Mouse (Mus musculus) myocyte (in vitro differentiated cells): ENCODE results near the gene Pxmp4. TPM values are rescaled to one million over a fixed set of nuclear protein-coding genes. Genes with fewer than 3 reads are reported as not detected.

Experiments
- H3K27me3 ChIP-seq: one replicate; pipeline ENCODE4 v1.6.1; 2011; ENCODE audit not compliant: control insufficient read depth, insufficient read depth, insufficient read length
- H3K36me3 ChIP-seq: one replicate; pipeline ENCODE4 v1.6.1; 2011; ENCODE audit not compliant: control insufficient read depth, insufficient read depth
- H3K4me2 ChIP-seq: one replicate; pipeline ENCODE4 v1.6.1; 2011; ENCODE audit warnings: low read depth, control low read depth
- H3K4me3 ChIP-seq: one replicate; pipeline ENCODE4 v1.5.1; 2011; ENCODE audit warnings: mild to moderate bottlenecking, control low read depth, moderate library complexity
- H3K79me2 ChIP-seq: one replicate; pipeline ENCODE4 v1.6.1; 2011; ENCODE audit not compliant: control insufficient read depth, insufficient read depth
- H3ac ChIP-seq: one replicate; pipeline ENCODE4 v1.6.1; 2011; ENCODE audit not compliant: control insufficient read depth, insufficient read length
- CEBPB ChIP-seq: IDR thresholded peaks from 2 replicates; pipeline ENCODE4 v1.6.1; 2011; ENCODE audit warnings: mild to moderate bottlenecking, moderate library complexity; ENCODE audit not compliant: poor library complexity, insufficient read depth, severe bottlenecking
- E2F4 ChIP-seq: IDR thresholded peaks from one replicate; pipeline ENCODE4 v1.6.1; 2011; ENCODE audit warnings: mild to moderate bottlenecking, control low read depth, moderate library complexity; ENCODE audit not compliant: insufficient read depth
- MAX ChIP-seq: IDR thresholded peaks from one replicate; pipeline ENCODE4 v1.6.1; 2011; ENCODE audit warnings: low read depth, mild to moderate bottlenecking, control low read depth
- MYOD1 ChIP-seq, 3 experiments: IDR thresholded peaks; one replicate each; pipeline ENCODE4 v1.6.1; 2011; ENCODE audit warnings: control low read depth in 2 of 3, low read depth in 2 of 3, mild to moderate bottlenecking in 2 of 3, moderate library complexity in 1 of 3; ENCODE audit not compliant: insufficient read length in 2 of 3, control insufficient read depth in 1 of 3
- MYOG ChIP-seq, 3 experiments: IDR thresholded peaks; one replicate each; pipeline ENCODE4 v1.6.1; 2011; ENCODE audit warnings: control low read depth in 2 of 3, low read depth in 2 of 3, mild to moderate bottlenecking in 2 of 3; ENCODE audit not compliant: insufficient read length in 2 of 3, control insufficient read depth in 1 of 3, insufficient read depth in 1 of 3
- POLR2A ChIP-seq: IDR thresholded peaks from one replicate; pipeline ENCODE4 v1.6.1; 2011; ENCODE audit warnings: low read depth, mild to moderate bottlenecking, control low read depth, moderate library complexity; ENCODE audit not compliant: insufficient read length
- POLR2AphosphoS2 ChIP-seq: IDR thresholded peaks from one replicate; pipeline ENCODE4 v1.6.1; 2011; ENCODE audit warnings: low read depth, control low read depth; ENCODE audit not compliant: insufficient read length
- REST ChIP-seq: IDR thresholded peaks from one replicate; pipeline ENCODE4 v1.6.1; 2011; ENCODE audit warnings: mild to moderate bottlenecking, control low read depth, moderate library complexity; ENCODE audit not compliant: insufficient read depth, insufficient read length
- SRF ChIP-seq: IDR thresholded peaks from one replicate; pipeline ENCODE4 v1.6.1; 2011; ENCODE audit warnings: low read depth; ENCODE audit not compliant: control insufficient read depth, insufficient read length
- TCF12 ChIP-seq: IDR thresholded peaks from one replicate; pipeline ENCODE4 v1.6.1; 2011; ENCODE audit warnings: mild to moderate bottlenecking, control low read depth; ENCODE audit not compliant: poor library complexity, insufficient read depth, severe bottlenecking
- TCF3 ChIP-seq: IDR thresholded peaks from one replicate; pipeline ENCODE4 v1.6.1; 2011; ENCODE audit warnings: low read depth, control low read depth; ENCODE audit not compliant: insufficient read length
- USF1 ChIP-seq: IDR thresholded peaks from one replicate; pipeline ENCODE4 v1.6.1; 2011; ENCODE audit warnings: low read depth, mild to moderate bottlenecking, control low read depth, moderate library complexity
- polyA plus RNA-seq: library from polyadenylated mRNA; unstranded; fragments of >200 nt; fragmentation: generic; extraction: Trizol; gene quantifications from one replicate; pipeline ENCODE4 v1.2.1, GENCODE M21; 2012; ENCODE audit warnings: missing spikeins

The Pxmp4 gene
- polyA plus RNA-seq, 1 experiment = 12.5 TPM

GRCm38 (mm10) chr2:154606965-154607364 lies 3.5 kb upstream of the Pxmp4 start:
- no peak for TF ChIP-seq USF1
- TF ChIP-seq MAX = no peak
- TF ChIP-seq REST = no peak
- TF ChIP-seq E2F4 = no peak
- TF ChIP-seq MYOG (IDR thresholded peaks at IDR 0.05; ENCODE audit: control insufficient read depth in 1 of 3, insufficient read depth in 1 of 3, insufficient read length in 2 of 3, low read depth in 2 of 3) = no peak
- no peak for TF ChIP-seq MYOD1 (IDR thresholded peaks at IDR 0.05; ENCODE audit: control insufficient read depth in 1 of 3, insufficient read length in 2 of 3, low read depth in 2 of 3)
- TF ChIP-seq POLR2A = no peak
- no peak for TF ChIP-seq SRF
- no peak for TF ChIP-seq POLR2AphosphoS2
- TF ChIP-seq TCF3 = no peak
- no peaks in the 10 kb centered on the region for H3K36me3 ChIP-seq
- H3ac ChIP-seq = no peak overlapping the region
- H3K4me3 ChIP-seq = no peak overlapping the region
- peaks cover 4% of the 10 kb centered on the region for H3K27me3 ChIP-seq
- H3K4me2 ChIP-seq = no peak overlapping the region
- H3K79me2 ChIP-seq = no peaks in the 10 kb centered on the region

GRCm38 (mm10) chr2:154604156-154604555 lies 648 bp upstream of the Pxmp4 start:
- no peak overlapping the region for H3ac ChIP-seq
- peak overlapping the region; percentile 27 for H3K4me3 ChIP-seq
- H3K36me3 ChIP-seq = no peaks in the 10 kb centered on the region
- TF ChIP-seq TCF12 = no peak
- TF ChIP-seq E2F4 = no peak
- TF ChIP-seq USF1 = no peak
- no peak for TF ChIP-seq MAX
- no peak for TF ChIP-seq TCF3
- no peak for TF ChIP-seq POLR2A
- no peak for TF ChIP-seq POLR2AphosphoS2
- TF ChIP-seq CEBPB = no peak
- TF ChIP-seq SRF = no peak
- TF ChIP-seq MYOD1 (IDR thresholded peaks at IDR 0.05; ENCODE audit: control insufficient read depth in 1 of 3, insufficient read length in 2 of 3, low read depth in 2 of 3) = no peak
- no peak for TF ChIP-seq REST
- peak overlapping the region; percentile 81 for H3K4me2 ChIP-seq
- H3K79me2 ChIP-seq = no peaks in the 10 kb centered on the region
- peaks cover 4% of the 10 kb centered on the region for H3K27me3 ChIP-seq

- Histone ChIP-seq H3K4me2 (peak overlapping the region; percentile 94), H3K36me3 (no peaks in the 10 kb centered on the region), H3ac (peak overlapping the region; percentile 10), H3K79me2 (no peaks in the 10 kb centered on the region), H3K4me3 (peak overlapping the region; percentile 27), H3K27me3 (no peaks in the 10 kb centered on the region)
- TF ChIP-seq POLR2AphosphoS2 (peak; percentile 97), MYOG (IDR thresholded peaks at IDR 0.05; ENCODE audit: control insufficient read depth in 1 of 3, insufficient read depth in 1 of 3, insufficient read length in 2 of 3, low read depth in 2 of 3) (peak in 1 of 3 experiments; percentile 38), E2F4 (no peak), MAX (no peak)
These were observed 386 bp downstream of the Pxmp4 start for GRCm38 (mm10) chr2:154603007-154603637.

GRCm38 (mm10) chr2:154601324-154601723 lies 2.2 kb downstream of the Pxmp4 start:
- H3K27me3 ChIP-seq = no peaks in the 10 kb centered on the region
- H3K36me3 ChIP-seq = no peaks in the 10 kb centered on the region
- no peaks in the 10 kb centered on the region for H3K79me2 ChIP-seq
- no peak overlapping the region for H3ac ChIP-seq
- no peak overlapping the region for H3K4me3 ChIP-seq
- H3K4me2 ChIP-seq = no peak overlapping the region
- TF ChIP-seq REST (no peak), SRF (no peak)

GRCm38 (mm10) chr2:154600586-154600985 lies 2.9 kb downstream of the Pxmp4 start:
- no peak overlapping the region for H3ac ChIP-seq
- H3K36me3 ChIP-seq = no peaks in the 10 kb centered on the region
- H3K79me2 ChIP-seq = no peaks in the 10 kb centered on the region
- TF ChIP-seq REST = no peak
- TF ChIP-seq TCF12 = no peak
- TF ChIP-seq CEBPB = no peak
- TF ChIP-seq MAX = no peak
- no peak for TF ChIP-seq MYOG (IDR thresholded peaks at IDR 0.05; ENCODE audit: control insufficient read depth in 1 of 3, insufficient read depth in 1 of 3, insufficient read length in 2 of 3, low read depth in 2 of 3)
- TF ChIP-seq MYOD1 (IDR thresholded peaks at IDR 0.05; ENCODE audit: control insufficient read depth in 1 of 3, insufficient read length in 2 of 3, low read depth in 2 of 3) = no peak
- TF ChIP-seq SRF = no peak
- no peak for TF ChIP-seq E2F4
- no peak for TF ChIP-seq USF1
- TF ChIP-seq POLR2A = no peak
- no peak for TF ChIP-seq TCF3
- TF ChIP-seq POLR2AphosphoS2 = no peak
- no peaks in the 10 kb centered on the region for H3K27me3 ChIP-seq
- H3K4me2 ChIP-seq = no peak overlapping the region
- no peak overlapping the region for H3K4me3 ChIP-seq
